Mouse (Mus musculus) midbrain, embryonic 12.5 days (tissue): Measurements from ENCODE around the gene Tmem88b. TPM values are rescaled to one million over a fixed set of nuclear protein-coding genes. Genes with fewer than 3 reads are reported as not detected.

Source experiments
- ATAC-seq: fragments of 200-750 bp; cut with Nextera tagmentation; 2 replicates; pipeline ENCODE4 v1.8.0; 2017; ENCODE audit warnings: low read depth, moderate TSS enrichment, moderate library complexity; ENCODE audit not compliant: low FRiP score
- H3K27ac ChIP-seq: fragments of 300-500 bp; sonication (generic); replicated peaks from 2 replicates; pipeline ENCODE4 v1.5.1; 2016; ENCODE audit warnings: mild to moderate bottlenecking
- H3K27me3 ChIP-seq: fragments of 300-500 bp; sonication (generic); 2 replicates; pipeline ENCODE4 v1.6.1; 2016; ENCODE audit warnings: mild to moderate bottlenecking
- H3K36me3 ChIP-seq: fragments of 300-500 bp; sonication (generic); 2 replicates; pipeline ENCODE4 v1.6.1; 2016
- H3K4me1 ChIP-seq: fragments of 300-500 bp; sonication (generic); 2 replicates; pipeline ENCODE4 v1.6.1; 2016
- H3K4me2 ChIP-seq: fragments of 300-500 bp; sonication (generic); replicated peaks from 2 replicates; pipeline ENCODE4 v1.6.1; 2016; ENCODE audit warnings: mild to moderate bottlenecking, moderate library complexity
- H3K4me3 ChIP-seq: fragments of 300-500 bp; sonication (generic); 2 replicates; pipeline ENCODE4 v1.5.1; 2016; ENCODE audit warnings: mild to moderate bottlenecking
- H3K9ac ChIP-seq: fragments of 300-500 bp; sonication (generic); replicated peaks from 2 replicates; pipeline ENCODE4 v1.6.1; 2016; ENCODE audit warnings: mild to moderate bottlenecking, moderate library complexity
- H3K9me3 ChIP-seq: fragments of 300-500 bp; sonication (generic); 2 replicates; pipeline ENCODE4 v1.6.1; 2016; ENCODE audit warnings: mild to moderate bottlenecking
- WGBS: fragments of 180-500 bp; shearing (Covaris S2); methylation state at CpG from one replicate; pipeline ENCODE4 v1.1.7; 2016; 5-methylcytosine and 5-hydroxymethylcytosine counted together
- polyA plus RNA-seq: library from polyadenylated mRNA; unstranded; fragments of >200 nt; fragmentation: Nextera tagmentation; extraction: Ambion mirVana; gene quantifications from 2 replicates; pipeline ENCODE4 v1.2.1, GENCODE M21; 2016

Gene Tmem88b
- 0.38 and 0.63 TPM in 2 replicates for polyA plus RNA-seq

DNA sequence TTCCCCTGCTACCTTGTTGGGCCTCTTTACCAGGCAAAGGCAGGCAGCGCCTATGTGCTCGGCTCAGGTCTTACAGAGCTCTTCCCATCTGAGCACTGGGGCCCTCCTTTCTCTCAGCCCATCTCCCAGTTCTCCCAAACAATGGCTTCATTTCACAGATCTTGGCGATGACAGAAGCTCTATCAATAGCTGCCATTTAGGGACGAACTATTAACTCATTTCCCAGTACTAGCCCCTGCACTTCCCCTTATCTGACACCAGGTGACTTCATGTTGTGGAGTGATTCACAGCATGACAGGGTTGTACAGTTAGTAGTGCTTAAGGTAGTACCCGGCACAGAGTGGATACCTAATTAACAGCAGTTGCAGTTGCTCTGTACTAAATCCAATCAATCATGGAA lies at the start of gene Tmem88b:
Gene Tmem88b (minus strand): TSS at position 56 of the 400 bp plus-strand sequence.
- 74% methylated on average over 5 of the region's 5 CpGs for WGBS
- Histone ChIP-seq H3K4me3 (peak within 1 kb of the TSS; percentile 61), H3K27ac (no peak within 1 kb of the TSS), H3K27me3 (peaks cover 8% of the 10 kb centered on the region; the same call in 1 of the 2 replicates), H3K9me3 (no peaks in the 10 kb centered on the region), H3K9ac (no peak within 1 kb of the TSS), H3K4me1 (peaks cover 13% of the 10 kb centered on the region), H3K4me2 (peak within 1 kb of the TSS; percentile 72), H3K36me3 (no peaks in the 10 kb centered on the region)
- no peak for ATAC-seq

GRCm38 (mm10) chr4:155833836-155834235 lies 48.2 kb upstream of the Tmem88b start:
- no peaks in the 10 kb centered on the region for H3K9me3 ChIP-seq
- peak; percentile 21; the same call in 1 of the 2 replicates for ATAC-seq
- 40% methylated on average over 2 of the region's 2 CpGs for WGBS
- H3K4me2 ChIP-seq, result no peak overlapping the region
- peaks cover 25% of the 10 kb centered on the region for H3K4me1 ChIP-seq
- peaks cover 18% of the 10 kb centered on the region; the same call in 1 of the 2 replicates for H3K36me3 ChIP-seq
- peak overlapping the region; percentile 27; the same call in 1 of the 2 replicates for H3K27ac ChIP-seq
- H3K4me3 ChIP-seq, result no peak overlapping the region
- H3K27me3 ChIP-seq, result no peaks in the 10 kb centered on the region
- H3K9ac ChIP-seq, result no peak overlapping the region

DNA sequence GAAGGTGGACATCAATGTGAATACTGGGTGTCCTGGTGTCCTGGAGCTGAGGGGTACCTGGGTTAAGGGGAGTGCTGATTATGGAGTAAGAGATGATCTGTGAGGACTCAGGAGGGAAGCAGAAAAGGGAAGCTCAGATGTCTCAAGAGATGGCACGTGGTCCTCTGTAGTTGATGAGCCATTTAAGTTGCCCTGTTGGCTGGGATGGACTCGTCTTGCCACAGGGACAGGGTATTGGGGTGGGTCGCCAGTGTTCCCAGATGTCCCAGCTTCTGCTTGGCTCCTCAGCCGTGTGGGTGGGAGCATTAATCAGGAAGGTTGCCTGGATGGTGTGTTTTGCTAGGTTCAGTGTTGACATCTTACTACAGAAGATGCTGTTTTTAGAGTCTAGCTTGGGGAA lies 47.6 kb upstream of the Tmem88b start:
- peaks cover 25% of the 10 kb centered on the region for H3K4me1 ChIP-seq
- no peak overlapping the region for H3K9ac ChIP-seq
- no peak for ATAC-seq
- no peaks in the 10 kb centered on the region for H3K27me3 ChIP-seq
- 0 out of 2 replicates have a peak overlapping the region, but pooled peaks have one; percentile 3 for H3K4me3 ChIP-seq
- H3K27ac ChIP-seq, result no peak overlapping the region
- no peak overlapping the region for H3K4me2 ChIP-seq
- H3K36me3 ChIP-seq, result peaks cover 18% of the 10 kb centered on the region; the same call in 1 of the 2 replicates
- no peaks in the 10 kb centered on the region for H3K9me3 ChIP-seq
- 85% methylated on average over 4 of the region's 4 CpGs for WGBS

GRCm38 (mm10) chr4:155832321-155832720 lies 46.6 kb upstream of the Tmem88b start:
- Histone ChIP-seq H3K27me3 (no peaks in the 10 kb centered on the region), H3K9ac (peak overlapping the region; percentile 94), H3K4me2 (peak overlapping the region; percentile 99), H3K36me3 (peaks cover 24% of the 10 kb centered on the region; the same call in 1 of the 2 replicates), H3K4me1 (peaks cover 25% of the 10 kb centered on the region), H3K9me3 (no peaks in the 10 kb centered on the region), H3K27ac (no peak overlapping the region), H3K4me3 (peak overlapping the region; percentile 91)
- WGBS, result 57% methylated on average over 10 of the region's 10 CpGs
- ATAC-seq, result no peak

GRCm38 (mm10) chr4:155831831-155832230 lies 46.2 kb upstream of the Tmem88b start:
- peak overlapping the region; percentile 99 for H3K4me2 ChIP-seq
- H3K27ac ChIP-seq, result peak overlapping the region; percentile 87
- peaks cover 28% of the 10 kb centered on the region; the same call in 1 of the 2 replicates for H3K36me3 ChIP-seq
- H3K27me3 ChIP-seq, result no peaks in the 10 kb centered on the region
- ATAC-seq, result no peak; the same call in 1 of the 2 replicates
- peak overlapping the region; percentile 91 for H3K4me3 ChIP-seq
- 2% methylated on average over 25 of the region's 25 CpGs for WGBS
- H3K9me3 ChIP-seq, result no peaks in the 10 kb centered on the region
- H3K9ac ChIP-seq, result peak overlapping the region; percentile 94
- peaks cover 25% of the 10 kb centered on the region for H3K4me1 ChIP-seq

GRCm38 (mm10) chr4:155831205-155831766 lies 45.6 kb upstream of the Tmem88b start, which contains the start of gene Aurkaip1:
TSS of gene Aurkaip1 (plus strand) at chr4:155831272.
- Histone ChIP-seq H3K9ac (peak within 1 kb of the TSS; percentile 94), H3K36me3 (peaks cover 32% of the 10 kb centered on the region; the same call in 1 of the 2 replicates), H3K4me2 (peak within 1 kb of the TSS; percentile 99), H3K27me3 (no peaks in the 10 kb centered on the region), H3K4me3 (peak within 1 kb of the TSS; percentile 91), H3K9me3 (no peaks in the 10 kb centered on the region), H3K4me1 (peaks cover 25% of the 10 kb centered on the region), H3K27ac (peak within 1 kb of the TSS; percentile 87)
- under 1% methylated on average over 49 of the region's 49 CpGs for WGBS
- peak; percentile 92 for ATAC-seq

DNA sequence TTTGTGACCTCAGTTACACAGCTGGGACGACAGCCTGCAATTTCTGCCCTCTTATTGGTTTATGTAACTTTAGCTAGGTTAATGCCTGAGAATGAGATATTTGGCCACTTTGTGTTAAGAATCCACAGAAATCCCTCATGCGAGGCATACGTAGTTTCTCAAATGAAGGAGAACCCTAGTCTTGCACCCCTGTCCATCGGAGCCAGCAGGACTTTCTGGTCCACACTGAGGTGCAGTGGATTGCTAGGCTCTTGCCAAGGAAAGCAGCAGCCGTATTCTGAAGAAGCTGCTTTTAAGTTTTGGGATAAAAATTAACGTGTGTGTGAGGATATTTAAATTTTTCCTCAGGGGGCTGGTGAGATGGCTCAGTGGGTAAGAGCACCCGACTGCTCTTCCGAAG lies 44.9 kb upstream of the Tmem88b start:
- H3K4me3 ChIP-seq, result peak overlapping the region; percentile 91
- no peak for ATAC-seq
- H3K4me1 ChIP-seq, result peaks cover 25% of the 10 kb centered on the region
- 60% methylated on average over 8 of the region's 8 CpGs for WGBS
- no peaks in the 10 kb centered on the region for H3K9me3 ChIP-seq
- H3K27ac ChIP-seq, result peak overlapping the region; percentile 49; the same call in 1 of the 2 replicates
- peak overlapping the region; percentile 99 for H3K4me2 ChIP-seq
- H3K27me3 ChIP-seq, result no peaks in the 10 kb centered on the region
- H3K9ac ChIP-seq, result no peak overlapping the region
- H3K36me3 ChIP-seq, result peaks cover 35% of the 10 kb centered on the region

DNA sequence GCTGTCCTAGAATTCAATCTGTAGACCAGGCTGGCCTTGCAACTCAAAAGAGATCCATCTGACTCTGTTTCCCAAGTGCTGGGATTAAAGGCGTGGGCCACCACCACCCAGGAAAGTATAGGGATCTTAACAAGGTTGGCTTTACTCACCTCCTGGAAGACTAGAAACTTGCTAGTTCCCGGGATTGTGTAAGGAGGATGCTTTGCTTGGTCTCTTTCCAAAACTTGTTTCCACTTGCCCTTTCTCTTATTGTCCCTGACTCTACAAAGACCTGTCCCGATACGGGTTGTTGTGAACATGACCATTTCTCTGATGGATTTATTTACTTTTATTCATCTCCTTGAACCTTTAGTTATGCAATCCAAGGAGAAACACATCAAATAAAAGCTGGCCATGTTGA lies 44.2 kb upstream of the Tmem88b start:
- Histone ChIP-seq H3K27ac (no peak overlapping the region), H3K36me3 (peaks cover 42% of the 10 kb centered on the region), H3K4me3 (no peak overlapping the region), H3K4me2 (no peak overlapping the region), H3K9me3 (no peaks in the 10 kb centered on the region), H3K9ac (no peak overlapping the region), H3K27me3 (no peaks in the 10 kb centered on the region), H3K4me1 (peaks cover 25% of the 10 kb centered on the region)
- no peak for ATAC-seq
- whole genome bisulfite sequencing, result 91% methylated on average over 4 of the region's 4 CpGs

- no peak overlapping the region for H3K4me2 ChIP-seq
- no peak overlapping the region for H3K4me3 ChIP-seq
- H3K9me3 ChIP-seq, result no peaks in the 10 kb centered on the region
- peaks cover 86% of the 10 kb centered on the region for H3K36me3 ChIP-seq
- no peak overlapping the region for H3K9ac ChIP-seq
- no peak overlapping the region for H3K27ac ChIP-seq
- no peaks in the 10 kb centered on the region for H3K4me1 ChIP-seq
- 96% methylated on average over 16 of the region's 16 CpGs for WGBS
- H3K27me3 ChIP-seq, result no peaks in the 10 kb centered on the region
- ATAC-seq, result no peak
These were observed 37.8 kb upstream of the Tmem88b start for GRCm38 (mm10) chr4:155823443-155823842.

- Histone ChIP-seq H3K9ac (no peak overlapping the region), H3K4me3 (no peak overlapping the region), H3K9me3 (no peaks in the 10 kb centered on the region), H3K4me2 (no peak overlapping the region), H3K27ac (no peak overlapping the region), H3K4me1 (no peaks in the 10 kb centered on the region), H3K27me3 (no peaks in the 10 kb centered on the region), H3K36me3 (peaks cover 95% of the 10 kb centered on the region)
- ATAC-seq, result no peak
- WGBS, result 82% methylated on average over 7 of the region's 7 CpGs
These were observed 35.4 kb upstream of the Tmem88b start for GRCm38 (mm10) chr4:155821025-155821424.

DNA sequence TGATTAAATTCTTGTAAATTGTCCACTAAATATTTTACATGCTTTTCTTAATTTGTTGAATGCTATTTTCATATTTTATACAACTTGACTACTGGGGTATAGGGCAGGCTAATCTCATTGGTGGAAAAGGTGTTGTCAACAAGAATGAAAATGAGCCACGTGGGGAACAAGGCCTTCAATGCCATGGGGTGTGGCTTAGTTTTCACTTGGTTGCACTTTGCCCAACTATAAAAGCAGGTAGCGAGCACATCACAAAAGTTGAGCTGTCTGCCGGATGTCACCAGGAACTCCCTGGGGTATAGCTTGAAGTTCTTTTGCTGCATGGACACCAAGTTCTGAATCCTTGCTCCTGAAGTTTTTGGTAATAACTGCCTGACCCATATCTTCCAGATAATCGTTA lies 31.9 kb upstream of the Tmem88b start:
- no peaks in the 10 kb centered on the region for H3K27me3 ChIP-seq
- H3K4me2 ChIP-seq, result no peak overlapping the region
- no peak overlapping the region for H3K9ac ChIP-seq
- WGBS, result 80% methylated on average over 4 of the region's 4 CpGs
- H3K4me3 ChIP-seq, result no peak overlapping the region
- no peaks in the 10 kb centered on the region for H3K9me3 ChIP-seq
- H3K36me3 ChIP-seq, result peaks cover 85% of the 10 kb centered on the region
- no peak for ATAC-seq
- H3K27ac ChIP-seq, result no peak overlapping the region
- peaks cover 13% of the 10 kb centered on the region for H3K4me1 ChIP-seq

GRCm38 (mm10) chr4:155812665-155813181 lies 27.0 kb upstream of the Tmem88b start:
- Histone ChIP-seq H3K27me3 (no peaks in the 10 kb centered on the region), H3K9ac (peak overlapping the region; percentile 98), H3K4me1 (peaks cover 19% of the 10 kb centered on the region), H3K4me2 (peak overlapping the region; percentile 83), H3K27ac (peak overlapping the region; percentile 83), H3K9me3 (no peaks in the 10 kb centered on the region), H3K4me3 (peak overlapping the region; percentile 82), H3K36me3 (peaks cover 72% of the 10 kb centered on the region)
- WGBS, result under 1% methylated on average over 47 of the region's 49 CpGs
- peak; percentile 51 for ATAC-seq
